Mouse (Mus musculus) G1E (cell line): ENCODE measurements around the gene Plekhh1.

Experiments used
- CTCF ChIP-seq: IDR thresholded peaks from 2 replicates; pipeline ENCODE4 v1.5.1; 2012; ENCODE audit warnings: low read depth, low read length, inconsistent platforms, mixed read lengths
- GATA1 ChIP-seq: IDR thresholded peaks from 2 replicates; pipeline ENCODE4 v1.6.1; 2012; ENCODE audit warnings: borderline replicate concordance, low read length, inconsistent platforms, mixed read lengths
- GATA2 ChIP-seq: IDR thresholded peaks from 2 replicates; pipeline ENCODE4 v1.6.1; 2012; ENCODE audit warnings: low read depth, low read length, inconsistent platforms, borderline replicate concordance
- POLR2AphosphoS5 ChIP-seq: IDR thresholded peaks from 2 replicates; pipeline ENCODE4 v1.6.1; 2012; ENCODE audit warnings: low read depth, low read length, inconsistent platforms; ENCODE audit not compliant: insufficient replicate concordance
- TAL1 ChIP-seq: conservative IDR thresholded peaks from 2 replicates; pipeline ENCODE4 v1.6.1; 2012; ENCODE audit warnings: low read depth, low read length, inconsistent platforms, mixed read lengths

DNA sequence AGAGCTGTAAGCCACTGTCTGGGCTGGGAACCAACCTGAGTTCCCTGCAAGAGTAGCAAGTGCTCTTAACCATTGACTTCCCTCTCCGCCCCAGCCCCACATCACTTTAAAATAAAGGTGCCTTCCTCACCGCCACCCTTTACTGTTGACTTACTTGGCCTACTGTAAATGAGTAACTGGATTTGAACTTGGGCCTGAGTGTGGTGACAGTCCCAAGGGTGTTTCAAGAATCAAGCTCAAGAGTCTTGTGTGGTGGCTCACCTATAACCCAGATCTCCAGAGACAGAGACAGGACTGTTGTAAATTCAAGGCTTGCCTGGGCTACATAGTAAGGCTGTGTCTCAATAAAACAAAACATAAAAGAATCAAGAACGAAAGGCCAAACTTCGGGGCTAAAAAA is 90.0 kb downstream of the Plekhh1 start:
- TF ChIP-seq CTCF, result no peak
- no peak for TF ChIP-seq GATA1
- no peak for TF ChIP-seq GATA2
- TF ChIP-seq POLR2AphosphoS5, result no peak
- no peak for TF ChIP-seq TAL1
